Mouse (Mus musculus) kidney, adult 8-10 months (tissue): ENCODE data around the gene Cacng8.

Experiments
- DNase-seq, 2 experiments: peaks; one replicate each; pipeline ENCODE4 v3.0.0; 2022

The Cacng8 gene

GRCm38 (mm10) chr7:3390413-3391080, at the start of gene Cacng8:
Gene Cacng8, plus strand, starts transcription at chr7:3390683.
- no peak for DNase-seq

- DNase-seq, result no peak
Measured at GRCm38 (mm10) chr7:3343861-3344260, 46.6 kb upstream of the Cacng8 start.

GRCm38 (mm10) chr7:3345301-3345700, 45.2 kb upstream of the Cacng8 start:
- DNase-seq, result no peak

- DNase-seq, result no peak
Measured at GRCm38 (mm10) chr7:3347366-3348287, 42.9 kb upstream of the Cacng8 start.

GRCm38 (mm10) chr7:3348326-3348725, 42.2 kb upstream of the Cacng8 start:
- no peak for DNase-seq

GRCm38 (mm10) chr7:3349775-3350174, 40.7 kb upstream of the Cacng8 start:
- DNase-seq, result no peak

- DNase-seq, result no peak
Measured at GRCm38 (mm10) chr7:3351536-3351935, 38.9 kb upstream of the Cacng8 start.

GRCm38 (mm10) chr7:3354850-3355249, 35.6 kb upstream of the Cacng8 start:
- DNase-seq, result no peak

- no peak for DNase-seq
Measured at GRCm38 (mm10) chr7:3360678-3361077, 29.8 kb upstream of the Cacng8 start.

GRCm38 (mm10) chr7:3365547-3366279, 24.8 kb upstream of the Cacng8 start:
- DNase-seq, result no peak

GRCm38 (mm10) chr7:3366705-3367516, 23.6 kb upstream of the Cacng8 start:
- DNase-seq, result no peak

GRCm38 (mm10) chr7:3367569-3367968, 22.9 kb upstream of the Cacng8 start:
- no peak for DNase-seq

GRCm38 (mm10) chr7:3368311-3368710, 22.2 kb upstream of the Cacng8 start:
- no peak for DNase-seq

GRCm38 (mm10) chr7:3369189-3369588, 21.3 kb upstream of the Cacng8 start:
- no peak for DNase-seq

- no peak for DNase-seq
Measured at GRCm38 (mm10) chr7:3370407-3370806, 20.1 kb upstream of the Cacng8 start.

- no peak for DNase-seq
Measured at GRCm38 (mm10) chr7:3372376-3372775, 18.1 kb upstream of the Cacng8 start.

- DNase-seq, result peak in 1 of 2 experiments; percentile 46
Measured at GRCm38 (mm10) chr7:3373754-3374153, 16.7 kb upstream of the Cacng8 start.

GRCm38 (mm10) chr7:3376831-3377230, 13.7 kb upstream of the Cacng8 start:
- peak; percentile 21 to 60 for DNase-seq

GRCm38 (mm10) chr7:3382123-3382522, 8.4 kb upstream of the Cacng8 start:
- DNase-seq, result no peak

GRCm38 (mm10) chr7:3384807-3385319, 5.6 kb upstream of the Cacng8 start:
- no peak for DNase-seq

- DNase-seq, result no peak
Measured at GRCm38 (mm10) chr7:3386036-3386730, 4.3 kb upstream of the Cacng8 start.

GRCm38 (mm10) chr7:3387761-3388160, 2.7 kb upstream of the Cacng8 start:
- DNase-seq, result no peak
